Mouse (Mus musculus): ENCODE results near the gene Cep41.

DNA sequence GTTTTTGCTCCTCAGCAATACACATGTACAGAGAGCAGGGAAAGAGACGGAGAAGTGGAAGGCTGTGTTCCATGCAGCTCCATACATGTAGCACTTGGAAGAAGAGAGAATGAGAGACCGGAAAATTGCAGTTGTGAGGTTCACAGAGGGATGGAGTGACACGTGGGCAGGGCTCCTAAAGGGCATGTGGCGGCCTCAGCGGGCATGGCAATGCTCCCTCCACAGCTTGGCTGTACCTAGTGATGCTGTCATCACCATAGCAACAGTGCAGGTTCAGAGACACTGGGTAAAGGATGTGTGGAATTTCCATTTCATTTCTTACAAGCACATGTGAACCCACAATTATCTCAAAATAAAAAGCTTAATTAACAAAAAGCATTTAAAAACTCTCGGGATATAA lies 15.1 kb downstream of the Cep41 start:
- TF ChIP-seq CTCF (IDR thresholded peaks at IDR 0.05; ENCODE audit: low read depth), result no peak
- no peak for TF ChIP-seq EP300 (IDR thresholded peaks at IDR 0.05; ENCODE audit: low read depth)
